Mouse (Mus musculus): ENCODE results near the gene Gm20388. TPM values are rescaled to one million over a fixed set of nuclear protein-coding genes. Genes with fewer than 3 reads are reported as not detected.

Gm20388 gene
- polyA plus RNA-seq, 1 experiment from 2014 or later = 12.4 TPM

DNA sequence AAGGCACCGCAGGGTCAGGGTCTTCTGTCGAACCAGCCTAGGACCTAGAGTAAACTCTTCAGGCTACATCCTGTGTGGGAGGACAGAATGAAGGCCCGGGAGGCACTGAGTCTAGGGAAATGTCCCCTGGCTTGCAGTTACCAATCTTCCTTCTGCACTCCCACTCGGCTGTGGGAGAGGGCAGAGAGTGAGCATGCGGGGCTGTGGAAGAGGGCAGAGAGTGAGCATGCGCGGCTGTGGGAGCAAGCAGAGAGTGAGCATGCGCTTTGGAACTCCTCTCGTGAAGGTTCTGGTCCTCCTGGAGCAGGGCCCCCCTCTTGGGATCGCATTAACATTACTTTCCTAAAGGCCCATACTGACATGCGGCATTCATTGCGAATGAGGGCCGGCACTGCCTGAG lies 106.7 kb downstream of the Gm20388 start:
- WGBS = 92% methylated on average over 13 of the region's 13 CpGs
- Histone ChIP-seq H3K9ac (ENCODE audit: low read depth, low read length) (no peak overlapping the region), H3K36me3 (ENCODE audit: control insufficient read depth, insufficient read depth, low read length) (no peaks in the 10 kb centered on the region), H3K27me3 (replicated peaks; ENCODE audit: control insufficient read depth, insufficient read depth, low read length) (no peaks in the 10 kb centered on the region), H3K9me3 (ENCODE audit: control insufficient read depth, low read length) (no peaks in the 10 kb centered on the region), H3K4me2 (ENCODE audit: low read length) (no peak overlapping the region), H3K4me3 (ENCODE audit: low read length) (no peak overlapping the region), H3K27ac (ENCODE audit: low read depth, low read length) (no peak overlapping the region), H3K4me1 (ENCODE audit: control insufficient read depth, insufficient read depth, low read depth, low read length) (no peaks in the 10 kb centered on the region)
- no peak for ATAC-seq

DNA sequence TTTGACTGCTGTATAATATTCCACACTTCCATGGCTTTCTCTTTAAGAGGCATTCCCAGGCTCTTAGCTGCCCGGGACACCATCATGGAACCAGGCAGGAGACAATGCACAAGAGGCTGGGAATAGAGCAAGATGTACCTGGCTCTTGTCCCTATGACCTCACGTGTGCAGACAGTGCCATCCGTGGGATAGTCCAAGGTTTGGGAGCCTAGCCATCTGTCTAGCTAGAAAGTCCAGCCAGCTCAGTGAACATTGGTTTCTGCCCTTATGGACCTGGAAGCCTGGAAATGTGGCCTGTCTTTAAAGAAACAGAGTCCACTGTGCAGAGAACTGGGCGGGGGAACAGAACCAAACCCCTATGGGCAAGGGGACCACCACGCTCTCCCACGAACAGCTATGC lies 107.1 kb downstream of the Gm20388 start:
- no peak for ATAC-seq
- no peak overlapping the region for H3K9ac ChIP-seq (ENCODE audit: low read depth, low read length)
- H3K9me3 ChIP-seq (ENCODE audit: control insufficient read depth, low read length) = no peaks in the 10 kb centered on the region
- 92% methylated on average over 6 of the region's 6 CpGs for WGBS
- H3K27ac ChIP-seq (ENCODE audit: low read depth, low read length) = no peak overlapping the region
- no peak overlapping the region for H3K4me2 ChIP-seq (ENCODE audit: low read length)
- H3K27me3 ChIP-seq (replicated peaks; ENCODE audit: control insufficient read depth, insufficient read depth, low read length) = no peaks in the 10 kb centered on the region
- H3K4me3 ChIP-seq (ENCODE audit: low read length) = no peak overlapping the region
- no peaks in the 10 kb centered on the region for H3K4me1 ChIP-seq (ENCODE audit: control insufficient read depth, insufficient read depth, low read depth, low read length)
- H3K36me3 ChIP-seq (ENCODE audit: control insufficient read depth, insufficient read depth, low read length) = no peaks in the 10 kb centered on the region

DNA sequence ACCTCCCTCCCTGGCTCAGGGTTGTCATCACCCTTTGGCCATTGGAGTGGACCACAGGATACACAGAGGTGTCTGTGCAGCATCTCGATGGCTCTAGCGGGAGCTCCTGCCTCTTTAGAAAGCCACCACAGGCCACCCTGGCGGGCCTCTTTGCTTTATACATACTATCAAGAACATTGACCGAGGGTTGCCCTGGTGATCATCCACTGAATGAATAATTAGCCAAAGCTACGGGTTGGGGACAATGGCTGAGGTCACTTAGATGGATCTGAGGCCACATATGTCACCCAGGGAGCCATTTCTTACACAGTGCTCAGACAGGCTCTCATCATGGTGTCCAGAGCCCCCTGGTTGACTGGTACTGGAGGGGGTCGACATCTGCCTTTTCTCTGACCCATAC lies 107.7 kb downstream of the Gm20388 start:
- H3K27me3 ChIP-seq (replicated peaks; ENCODE audit: control insufficient read depth, insufficient read depth, low read length) = no peaks in the 10 kb centered on the region
- no peaks in the 10 kb centered on the region for H3K36me3 ChIP-seq (ENCODE audit: control insufficient read depth, insufficient read depth, low read length)
- H3K4me2 ChIP-seq (ENCODE audit: low read length) = no peak overlapping the region
- H3K9ac ChIP-seq (ENCODE audit: low read depth, low read length) = no peak overlapping the region
- no peaks in the 10 kb centered on the region for H3K9me3 ChIP-seq (ENCODE audit: control insufficient read depth, low read length)
- H3K4me1 ChIP-seq (ENCODE audit: control insufficient read depth, insufficient read depth, low read depth, low read length) = no peaks in the 10 kb centered on the region
- WGBS = 34% methylated on average over 6 of the region's 6 CpGs
- H3K27ac ChIP-seq (ENCODE audit: low read depth, low read length) = no peak overlapping the region
- no peak for ATAC-seq
- no peak overlapping the region for H3K4me3 ChIP-seq (ENCODE audit: low read length)

DNA sequence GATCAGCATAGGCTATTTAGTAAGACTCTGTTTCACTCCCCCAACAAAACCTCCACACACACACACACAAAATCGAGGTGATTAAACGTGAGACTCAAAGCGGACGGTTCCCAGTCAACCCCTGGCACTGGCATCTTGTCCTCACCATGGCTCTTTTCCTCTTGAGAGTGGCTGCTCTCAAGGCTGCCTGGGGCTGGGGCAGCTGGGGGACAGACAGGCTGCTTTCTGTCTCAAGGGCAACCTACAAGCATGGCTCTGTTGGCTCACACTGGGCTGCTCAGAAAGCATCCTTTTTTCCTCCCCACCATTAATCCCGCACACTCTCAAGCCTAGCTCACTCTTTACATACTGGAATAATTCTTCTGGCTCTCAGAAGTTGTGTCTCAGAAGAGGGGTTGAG lies 108.7 kb downstream of the Gm20388 start:
- WGBS = 77% methylated on average over 5 of the region's 5 CpGs
- no peak for ATAC-seq
- no peaks in the 10 kb centered on the region for H3K9me3 ChIP-seq (ENCODE audit: control insufficient read depth, low read length)
- H3K9ac ChIP-seq (ENCODE audit: low read depth, low read length) = no peak overlapping the region
- no peaks in the 10 kb centered on the region for H3K27me3 ChIP-seq (replicated peaks; ENCODE audit: control insufficient read depth, insufficient read depth, low read length)
- H3K27ac ChIP-seq (ENCODE audit: low read depth, low read length) = no peak overlapping the region
- H3K36me3 ChIP-seq (ENCODE audit: control insufficient read depth, insufficient read depth, low read length) = no peaks in the 10 kb centered on the region
- H3K4me3 ChIP-seq (ENCODE audit: low read length) = no peak overlapping the region
- no peak overlapping the region for H3K4me2 ChIP-seq (ENCODE audit: low read length)
- no peaks in the 10 kb centered on the region for H3K4me1 ChIP-seq (ENCODE audit: control insufficient read depth, insufficient read depth, low read depth, low read length)

DNA sequence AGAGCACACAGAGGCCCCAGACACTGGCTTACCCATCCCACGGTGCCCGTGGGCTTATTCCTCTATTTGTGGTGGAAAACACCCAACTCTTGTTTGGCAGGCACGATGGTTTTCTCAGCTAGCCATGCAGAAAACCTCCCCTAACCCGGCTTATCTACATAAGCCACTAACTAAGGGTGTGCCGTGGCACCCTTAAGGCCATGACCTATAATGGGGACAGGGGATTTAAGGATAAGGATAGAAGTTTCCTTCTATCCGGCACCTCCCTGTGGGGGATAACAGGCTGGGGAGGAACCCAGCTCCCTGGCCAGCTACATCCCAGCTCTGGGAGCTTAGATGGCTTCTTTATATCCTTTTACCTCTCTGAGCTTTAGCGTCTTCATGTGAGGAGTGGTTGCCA lies 109.7 kb downstream of the Gm20388 start:
- Histone ChIP-seq H3K4me2 (ENCODE audit: low read length) (no peak overlapping the region), H3K4me1 (ENCODE audit: control insufficient read depth, insufficient read depth, low read depth, low read length) (no peaks in the 10 kb centered on the region), H3K9ac (ENCODE audit: low read depth, low read length) (no peak overlapping the region), H3K27me3 (replicated peaks; ENCODE audit: control insufficient read depth, insufficient read depth, low read length) (no peaks in the 10 kb centered on the region), H3K9me3 (ENCODE audit: control insufficient read depth, low read length) (no peaks in the 10 kb centered on the region), H3K36me3 (ENCODE audit: control insufficient read depth, insufficient read depth, low read length) (no peaks in the 10 kb centered on the region), H3K4me3 (ENCODE audit: low read length) (no peak overlapping the region), H3K27ac (ENCODE audit: low read depth, low read length) (no peak overlapping the region)
- no peak for ATAC-seq
- WGBS = 77% methylated on average over 7 of the region's 7 CpGs

DNA sequence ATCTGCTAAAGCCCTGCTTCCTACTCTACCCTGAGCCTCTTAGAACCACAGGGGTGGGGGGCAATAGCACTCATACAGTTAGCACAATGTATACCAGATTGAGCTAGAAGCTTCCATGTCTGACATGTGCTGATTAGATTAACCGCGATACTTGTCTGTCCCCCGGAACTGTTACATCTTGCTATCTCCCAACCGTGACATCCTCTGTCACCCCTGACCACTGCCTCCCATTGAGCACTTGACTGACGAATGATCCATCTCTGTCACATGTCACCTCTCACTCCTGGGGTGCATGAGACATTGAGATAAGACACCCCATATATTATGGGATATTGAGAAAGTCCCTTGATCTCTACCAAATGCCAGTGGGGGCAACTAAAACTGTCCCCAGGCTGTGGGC lies 115.6 kb downstream of the Gm20388 start:
- Histone ChIP-seq H3K27me3 (replicated peaks; ENCODE audit: control insufficient read depth, insufficient read depth, low read length) (no peaks in the 10 kb centered on the region), H3K4me2 (ENCODE audit: low read length) (no peak overlapping the region), H3K4me1 (ENCODE audit: control insufficient read depth, insufficient read depth, low read depth, low read length) (no peaks in the 10 kb centered on the region), H3K36me3 (ENCODE audit: control insufficient read depth, insufficient read depth, low read length) (no peaks in the 10 kb centered on the region), H3K9ac (ENCODE audit: low read depth, low read length) (no peak overlapping the region), H3K27ac (ENCODE audit: low read depth, low read length) (no peak overlapping the region), H3K4me3 (ENCODE audit: low read length) (no peak overlapping the region), H3K9me3 (ENCODE audit: control insufficient read depth, low read length) (no peaks in the 10 kb centered on the region)
- ATAC-seq = no peak
- WGBS = 79% methylated on average over 5 of the region's 5 CpGs

DNA sequence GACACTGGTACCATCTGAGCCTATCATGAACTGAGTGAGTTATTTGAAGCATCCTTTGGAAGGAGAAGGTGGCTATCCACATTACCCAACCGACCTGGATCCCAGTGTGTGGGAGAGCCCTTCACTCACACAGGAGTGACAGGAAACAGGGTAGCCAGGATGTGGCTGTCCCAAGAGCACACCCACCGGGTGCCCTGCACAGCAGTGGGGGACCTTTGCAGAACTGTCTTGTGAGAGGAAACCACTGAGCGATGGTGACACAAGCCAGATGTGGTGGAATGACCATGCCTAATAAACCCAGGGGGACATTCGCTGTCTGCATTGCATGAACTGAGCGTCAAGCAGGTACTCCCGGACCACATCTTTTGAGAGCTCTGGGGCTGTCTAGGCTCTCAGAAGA lies 116.3 kb downstream of the Gm20388 start:
- ATAC-seq = no peak
- no peak overlapping the region for H3K4me2 ChIP-seq (ENCODE audit: low read length)
- 93% methylated on average over 6 of the region's 6 CpGs for WGBS
- no peak overlapping the region for H3K9ac ChIP-seq (ENCODE audit: low read depth, low read length)
- no peak overlapping the region for H3K4me3 ChIP-seq (ENCODE audit: low read length)
- H3K27me3 ChIP-seq (replicated peaks; ENCODE audit: control insufficient read depth, insufficient read depth, low read length) = no peaks in the 10 kb centered on the region
- no peaks in the 10 kb centered on the region for H3K4me1 ChIP-seq (ENCODE audit: control insufficient read depth, insufficient read depth, low read depth, low read length)
- H3K36me3 ChIP-seq (ENCODE audit: control insufficient read depth, insufficient read depth, low read length) = no peaks in the 10 kb centered on the region
- H3K27ac ChIP-seq (ENCODE audit: low read depth, low read length) = no peak overlapping the region
- no peaks in the 10 kb centered on the region for H3K9me3 ChIP-seq (ENCODE audit: control insufficient read depth, low read length)

DNA sequence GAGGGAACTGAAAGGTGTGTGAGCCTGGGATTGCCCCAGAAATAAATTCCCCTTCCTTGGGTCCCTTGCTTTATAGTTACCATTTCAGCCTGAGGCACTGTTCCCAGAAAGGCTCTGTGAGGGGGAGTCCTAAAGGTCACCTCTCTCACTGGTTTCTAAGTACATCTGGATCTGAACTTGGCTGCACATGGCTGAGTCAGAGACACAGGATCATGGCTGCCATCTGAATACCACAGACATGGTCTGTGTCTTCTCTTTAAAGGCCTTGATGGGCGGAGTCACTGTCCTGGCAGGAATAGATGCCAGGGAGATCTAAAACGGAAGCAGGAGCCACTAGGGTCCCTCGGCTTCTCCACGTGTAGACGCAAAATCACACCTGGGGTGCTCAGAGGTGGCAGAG lies 119.8 kb downstream of the Gm20388 start:
- Histone ChIP-seq H3K9me3 (ENCODE audit: control insufficient read depth, low read length) (no peaks in the 10 kb centered on the region), H3K4me2 (ENCODE audit: low read length) (no peak overlapping the region), H3K4me3 (ENCODE audit: low read length) (no peak overlapping the region), H3K9ac (ENCODE audit: low read depth, low read length) (no peak overlapping the region), H3K27me3 (replicated peaks; ENCODE audit: control insufficient read depth, insufficient read depth, low read length) (no peaks in the 10 kb centered on the region), H3K27ac (ENCODE audit: low read depth, low read length) (no peak overlapping the region), H3K4me1 (ENCODE audit: control insufficient read depth, insufficient read depth, low read depth, low read length) (no peaks in the 10 kb centered on the region), H3K36me3 (ENCODE audit: control insufficient read depth, insufficient read depth, low read length) (no peaks in the 10 kb centered on the region)
- 77% methylated on average over 5 of the region's 5 CpGs for WGBS
- ATAC-seq = no peak

DNA sequence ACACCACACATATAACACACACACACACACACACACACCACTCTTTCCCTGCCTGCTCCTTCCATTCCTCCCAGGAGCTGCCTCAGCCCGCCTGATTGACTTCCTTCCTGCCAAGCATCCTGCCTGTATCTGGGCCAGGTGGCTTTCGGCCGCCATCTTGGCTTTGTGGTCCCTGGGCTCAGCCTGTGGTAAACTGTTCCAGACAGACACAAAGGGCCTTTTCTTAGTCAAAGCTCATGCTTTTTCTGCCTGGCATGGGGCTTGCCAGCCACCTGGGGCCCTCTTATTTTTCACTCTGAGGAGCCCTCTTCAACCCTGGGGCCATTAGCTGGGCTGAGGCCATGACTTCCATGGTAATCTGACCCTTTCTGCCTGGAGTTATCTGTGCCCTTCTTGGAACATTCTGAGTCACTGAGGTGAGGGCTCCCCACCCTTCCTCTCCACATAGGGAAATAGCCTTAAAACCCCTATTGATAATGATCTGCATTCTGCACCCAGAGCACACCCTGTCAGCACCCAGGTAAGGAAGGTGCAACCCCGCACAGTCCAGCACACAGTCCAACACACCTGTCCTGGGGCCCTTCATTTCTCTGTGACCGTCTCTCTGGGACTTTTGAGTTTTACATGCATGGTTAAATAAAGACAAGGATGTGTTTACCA lies 122.0 kb downstream of the Gm20388 start:
- H3K4me3 ChIP-seq (ENCODE audit: low read length) = no peak overlapping the region
- no peak overlapping the region for H3K4me2 ChIP-seq (ENCODE audit: low read length)
- H3K36me3 ChIP-seq (ENCODE audit: control insufficient read depth, insufficient read depth, low read length) = no peaks in the 10 kb centered on the region
- 79% methylated on average over 5 of the region's 5 CpGs for WGBS
- H3K27ac ChIP-seq (ENCODE audit: low read depth, low read length) = no peak overlapping the region
- H3K4me1 ChIP-seq (ENCODE audit: control insufficient read depth, insufficient read depth, low read depth, low read length) = no peaks in the 10 kb centered on the region
- no peaks in the 10 kb centered on the region for H3K9me3 ChIP-seq (ENCODE audit: control insufficient read depth, low read length)
- no peak overlapping the region for H3K9ac ChIP-seq (ENCODE audit: low read depth, low read length)
- no peak for ATAC-seq
- no peaks in the 10 kb centered on the region for H3K27me3 ChIP-seq (replicated peaks; ENCODE audit: control insufficient read depth, insufficient read depth, low read length)

DNA sequence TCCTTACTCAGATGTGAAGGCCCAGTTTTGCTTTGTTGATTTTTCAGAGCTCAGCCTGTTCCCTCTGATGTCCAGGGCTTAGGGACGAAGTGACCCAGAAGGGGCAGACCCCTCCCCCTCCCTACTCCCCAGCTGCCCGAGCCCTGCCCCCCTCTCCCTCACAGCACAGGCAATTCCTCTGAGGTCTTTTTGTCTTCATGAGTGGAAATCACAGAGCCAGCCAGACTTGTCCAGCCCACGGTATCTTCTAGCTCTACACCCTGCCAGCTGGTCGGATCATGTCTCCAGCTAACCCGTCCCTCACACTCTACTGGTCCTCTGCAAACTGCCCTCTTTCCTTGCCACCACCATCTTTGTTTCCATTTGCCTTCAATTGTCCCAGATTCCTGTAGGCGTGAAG lies 123.8 kb downstream of the Gm20388 start:
- Histone ChIP-seq H3K27me3 (replicated peaks; ENCODE audit: control insufficient read depth, insufficient read depth, low read length) (no peaks in the 10 kb centered on the region), H3K9ac (ENCODE audit: low read depth, low read length) (no peak overlapping the region), H3K4me1 (ENCODE audit: control insufficient read depth, insufficient read depth, low read depth, low read length) (no peaks in the 10 kb centered on the region), H3K4me3 (ENCODE audit: low read length) (no peak overlapping the region), H3K36me3 (ENCODE audit: control insufficient read depth, insufficient read depth, low read length) (no peaks in the 10 kb centered on the region), H3K9me3 (ENCODE audit: control insufficient read depth, low read length) (no peaks in the 10 kb centered on the region), H3K4me2 (ENCODE audit: low read length) (no peak overlapping the region), H3K27ac (ENCODE audit: low read depth, low read length) (no peak overlapping the region)
- ATAC-seq = no peak
- WGBS = 37% methylated on average over 6 of the region's 6 CpGs
